Mouse (Mus musculus) heart, embryonic 10.5 days (tissue): ENCODE measurements around the gene Prkcsh. TPM values are rescaled to one million over a fixed set of nuclear protein-coding genes. Genes with fewer than 3 reads are reported as not detected.
A peak's percentile ranks its signal among the peaks of the same experiment; 100 is the strongest.

Source experiments
- DNase-seq: peaks from one replicate; pipeline ENCODE4 v3.0.0-alpha.2; 2017; ENCODE audit warnings: low spot score
- H3K27ac ChIP-seq: fragments of 300-500 bp; sonication (generic); 2 replicates; pipeline ENCODE4 v1.5.1; 2016; ENCODE audit warnings: mild to moderate bottlenecking
- H3K27me3 ChIP-seq: fragments of 300-500 bp; sonication (generic); 2 replicates; pipeline ENCODE4 v1.6.1; 2016; ENCODE audit warnings: mild to moderate bottlenecking; ENCODE audit not compliant: poor library complexity, insufficient read depth, severe bottlenecking
- H3K36me3 ChIP-seq: fragments of 300-500 bp; sonication (generic); 2 replicates; pipeline ENCODE4 v1.6.1; 2016; ENCODE audit warnings: mild to moderate bottlenecking, moderate library complexity
- H3K4me1 ChIP-seq: fragments of 300-500 bp; sonication (generic); 2 replicates; pipeline ENCODE4 v1.6.1; 2016; ENCODE audit warnings: mild to moderate bottlenecking
- H3K4me3 ChIP-seq: fragments of 300-500 bp; sonication (generic); 2 replicates; pipeline ENCODE4 v1.5.1; 2016; ENCODE audit warnings: mild to moderate bottlenecking, moderate library complexity
- H3K9me3 ChIP-seq: fragments of 300-500 bp; sonication (generic); 2 replicates; pipeline ENCODE4 v1.6.1; 2016; ENCODE audit warnings: mild to moderate bottlenecking, moderate library complexity
- WGBS: fragments of 180-500 bp; shearing (Covaris S2); methylation state at CpG from one replicate; pipeline ENCODE4 v1.1.7; 2016; 5-methylcytosine and 5-hydroxymethylcytosine counted together
- polyA plus RNA-seq: library from polyadenylated mRNA; unstranded; fragments of >200 nt; fragmentation: Nextera tagmentation; extraction: Ambion mirVana; gene quantifications from 2 replicates; pipeline ENCODE4 v1.2.1, GENCODE M21; 2016

Gene Prkcsh
- polyA plus RNA-seq, 1 experiment from 2014 or later: 106 TPM

DNA sequence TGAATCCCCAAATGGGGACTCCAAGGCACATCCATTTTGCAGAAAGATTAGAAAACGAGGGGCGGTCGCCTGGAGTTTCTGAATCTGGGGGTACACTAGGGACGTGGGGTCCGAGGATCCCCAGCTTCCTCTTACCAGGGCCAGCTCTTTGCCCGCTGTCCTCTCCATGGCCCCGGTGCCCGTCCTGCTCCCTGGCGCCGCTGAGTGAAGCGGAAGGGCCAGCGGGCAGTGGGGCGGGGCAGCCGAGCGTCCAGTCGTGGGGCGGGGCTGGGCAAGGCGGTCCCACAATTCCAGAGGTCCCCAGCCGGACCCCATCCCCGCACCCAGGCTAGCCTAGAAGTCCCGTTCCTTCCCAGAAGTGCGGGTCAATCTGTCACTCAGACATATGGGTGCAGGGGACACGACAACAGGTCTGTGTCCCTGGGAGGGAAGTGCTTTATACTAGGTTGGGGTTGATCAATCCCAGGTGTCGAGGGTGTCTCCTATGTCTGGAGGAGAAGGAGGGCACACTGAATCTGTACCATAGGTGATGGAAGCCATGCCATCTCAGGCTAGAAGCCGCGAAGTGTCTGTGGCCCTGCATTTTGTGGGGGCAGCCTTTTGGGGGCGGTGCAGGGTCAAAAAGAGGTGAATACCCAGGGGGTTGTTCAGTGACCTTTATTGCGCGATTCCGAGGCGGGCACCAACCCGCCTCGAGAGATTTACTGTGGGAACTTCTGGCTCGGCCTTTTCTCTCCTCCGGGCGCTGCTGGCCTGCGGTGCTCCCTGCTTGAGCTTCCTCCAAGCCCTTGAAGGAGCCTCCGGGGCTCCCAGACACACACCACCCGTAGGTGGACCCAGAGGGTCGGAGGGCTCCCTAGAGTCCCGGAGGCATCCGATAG is 13.1 kb upstream of the Prkcsh start, which contains the start of gene Rgl3:
TSS of gene Rgl3 (minus strand) at position 217 of the 881 bp plus-strand sequence.
- DNase-seq: no peak
- H3K4me1 ChIP-seq: peaks cover 24% of the 10 kb centered on the region
- 2% methylated on average over 42 of the region's 42 CpGs for WGBS
- H3K36me3 ChIP-seq: no peaks in the 10 kb centered on the region
- peaks cover 99% of the 10 kb centered on the region for H3K27me3 ChIP-seq
- peak within 1 kb of the TSS; percentile 64 for H3K4me3 ChIP-seq
- no peaks in the 10 kb centered on the region for H3K9me3 ChIP-seq
- H3K27ac ChIP-seq: no peak within 1 kb of the TSS; the same call in 1 of the 2 replicates

DNA sequence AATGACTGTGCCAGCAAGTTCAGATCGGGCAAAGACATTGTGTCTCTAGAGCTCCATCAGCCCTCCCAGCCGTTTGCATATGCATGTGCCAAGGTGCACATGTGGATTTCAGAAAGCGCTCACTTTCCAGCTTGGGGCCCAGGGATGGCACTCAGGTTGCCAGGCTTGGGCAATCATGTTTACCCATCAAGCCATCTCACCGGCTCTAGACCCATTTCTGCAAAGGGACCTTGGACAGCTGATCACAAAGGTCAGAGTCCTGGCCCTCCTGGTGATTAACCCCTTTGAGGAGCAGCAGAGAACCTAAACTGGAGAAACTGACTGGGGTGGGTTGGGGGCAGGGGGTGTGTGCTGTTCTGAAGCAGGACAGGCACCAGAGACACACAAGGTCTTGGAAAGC is 10.4 kb upstream of the Prkcsh start:
- H3K9me3 ChIP-seq: no peaks in the 10 kb centered on the region
- H3K4me3 ChIP-seq: no peak overlapping the region
- WGBS: 79% methylated on average over 4 of the region's 4 CpGs
- H3K4me1 ChIP-seq: peaks cover 24% of the 10 kb centered on the region
- no peaks in the 10 kb centered on the region for H3K36me3 ChIP-seq
- DNase-seq: no peak
- H3K27me3 ChIP-seq: peaks cover 80% of the 10 kb centered on the region
- no peak overlapping the region for H3K27ac ChIP-seq

- 80% methylated on average over 3 of the region's 3 CpGs for WGBS
- Histone ChIP-seq H3K9me3 (no peaks in the 10 kb centered on the region), H3K27ac (no peak overlapping the region), H3K4me3 (no peak overlapping the region), H3K27me3 (peaks cover 47% of the 10 kb centered on the region), H3K36me3 (no peaks in the 10 kb centered on the region), H3K4me1 (no peaks in the 10 kb centered on the region)
- no peak for DNase-seq
These were observed 6.3 kb upstream of the Prkcsh start for GRCm38 (mm10) chr9:21996178-21996867.

- no peak for DNase-seq
- Histone ChIP-seq H3K4me1 (peaks cover 24% of the 10 kb centered on the region), H3K27me3 (peaks cover 8% of the 10 kb centered on the region; the same call in 1 of the 2 replicates), H3K36me3 (peaks cover 14% of the 10 kb centered on the region), H3K9me3 (no peaks in the 10 kb centered on the region), H3K4me3 (no peak overlapping the region), H3K27ac (no peak overlapping the region)
- 83% methylated on average over 6 of the region's 6 CpGs for WGBS
These were observed 2.3 kb upstream of the Prkcsh start for GRCm38 (mm10) chr9:22000296-22000695.

DNA sequence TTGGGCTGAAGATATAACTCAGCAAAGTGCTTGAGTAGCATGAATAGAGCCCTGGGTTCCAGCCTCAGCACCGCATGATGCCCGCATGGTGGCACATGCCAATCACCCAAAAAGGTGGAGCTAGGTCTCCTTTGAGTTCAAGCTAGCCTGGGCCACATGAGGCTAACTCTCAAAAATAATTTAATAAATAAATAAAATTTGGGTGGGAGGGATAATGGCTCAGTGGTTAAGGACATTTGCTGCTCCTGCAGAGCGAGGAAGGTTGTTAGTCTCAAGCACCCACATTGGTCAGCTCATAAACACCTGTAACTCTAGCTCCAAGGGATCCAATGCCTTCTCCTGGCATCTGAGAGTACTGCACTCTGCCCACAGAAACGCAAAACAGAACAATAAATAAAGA is 973 bp upstream of the Prkcsh start:
- Histone ChIP-seq H3K27ac (no peak overlapping the region), H3K4me1 (peaks cover 24% of the 10 kb centered on the region), H3K27me3 (peaks cover 8% of the 10 kb centered on the region; the same call in 1 of the 2 replicates), H3K36me3 (peaks cover 27% of the 10 kb centered on the region), H3K4me3 (no peak overlapping the region), H3K9me3 (no peaks in the 10 kb centered on the region)
- WGBS: 89% methylated on average over 4 of the region's 4 CpGs
- no peak for DNase-seq

- peak overlapping the region; percentile 87 for H3K27ac ChIP-seq
- peak overlapping the region; percentile 83 for H3K4me3 ChIP-seq
- DNase-seq: peak; percentile 83
- peaks cover 43% of the 10 kb centered on the region for H3K36me3 ChIP-seq
- no peaks in the 10 kb centered on the region for H3K9me3 ChIP-seq
- peaks cover 2% of the 10 kb centered on the region; the same call in 1 of the 2 replicates for H3K27me3 ChIP-seq
- WGBS: under 1% methylated on average over 18 of the region's 18 CpGs
- H3K4me1 ChIP-seq: peaks cover 24% of the 10 kb centered on the region
These were observed 553 bp downstream of the Prkcsh start for GRCm38 (mm10) chr9:22003163-22003554.

DNA sequence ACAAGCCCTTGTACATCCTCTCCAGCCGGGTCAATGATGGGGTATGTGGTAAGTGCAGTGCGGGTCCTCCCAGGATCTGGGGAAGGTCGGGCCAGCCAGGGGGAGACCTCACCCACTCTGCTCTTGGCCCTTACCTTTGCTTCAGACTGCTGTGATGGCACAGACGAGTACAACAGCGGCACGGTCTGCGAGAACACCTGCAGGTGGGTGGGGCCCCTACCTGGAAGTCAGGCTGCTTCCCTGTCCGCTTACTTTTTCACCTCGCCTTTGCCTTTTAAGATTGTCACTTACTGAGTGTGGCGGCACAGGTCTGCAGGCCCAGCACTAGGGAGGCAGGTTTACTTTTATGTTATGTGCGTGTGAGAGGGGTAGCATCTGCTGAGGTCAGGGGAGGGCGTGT is 1.9 kb downstream of the Prkcsh start:
- Histone ChIP-seq H3K27me3 (no peaks in the 10 kb centered on the region), H3K4me1 (peaks cover 24% of the 10 kb centered on the region), H3K36me3 (peaks cover 57% of the 10 kb centered on the region), H3K4me3 (peak overlapping the region; percentile 83; the same call in 1 of the 2 replicates), H3K9me3 (no peaks in the 10 kb centered on the region), H3K27ac (no peak overlapping the region; the same call in 1 of the 2 replicates)
- DNase-seq: no peak
- WGBS: 92% methylated on average over 12 of the region's 12 CpGs

DNA sequence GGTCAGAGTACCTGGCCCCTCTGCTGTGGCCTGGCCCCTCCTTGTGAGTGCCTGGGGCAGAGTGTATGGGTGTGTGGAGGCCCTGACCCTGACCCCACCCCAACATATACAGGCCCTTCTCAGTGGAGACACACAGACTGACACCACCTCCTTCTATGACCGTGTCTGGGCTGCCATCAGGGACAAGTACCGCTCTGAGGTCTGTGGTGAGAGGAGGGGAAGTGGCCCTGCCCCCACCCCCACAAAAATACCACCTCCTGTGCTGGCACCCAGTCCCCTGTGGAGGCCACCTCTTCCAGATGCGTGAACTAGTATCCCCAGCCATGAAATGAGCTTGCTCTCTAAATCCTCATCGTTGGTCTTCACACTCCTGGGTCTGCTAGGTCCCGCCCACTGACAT is 8.4 kb downstream of the Prkcsh start:
- no peaks in the 10 kb centered on the region for H3K27me3 ChIP-seq
- no peak for DNase-seq
- 83% methylated on average over 5 of the region's 5 CpGs for WGBS
- no peak overlapping the region for H3K27ac ChIP-seq
- no peaks in the 10 kb centered on the region for H3K4me1 ChIP-seq
- no peak overlapping the region for H3K4me3 ChIP-seq
- H3K36me3 ChIP-seq: peaks cover 86% of the 10 kb centered on the region
- H3K9me3 ChIP-seq: no peaks in the 10 kb centered on the region

GRCm38 (mm10) chr9:22012731-22013130 is 10.1 kb downstream of the Prkcsh start:
- Histone ChIP-seq H3K36me3 (peaks cover 69% of the 10 kb centered on the region), H3K9me3 (no peaks in the 10 kb centered on the region), H3K4me1 (no peaks in the 10 kb centered on the region), H3K27me3 (no peaks in the 10 kb centered on the region), H3K4me3 (no peak overlapping the region), H3K27ac (no peak overlapping the region)
- no peak for DNase-seq
- 93% methylated on average over 13 of the region's 13 CpGs for WGBS

DNA sequence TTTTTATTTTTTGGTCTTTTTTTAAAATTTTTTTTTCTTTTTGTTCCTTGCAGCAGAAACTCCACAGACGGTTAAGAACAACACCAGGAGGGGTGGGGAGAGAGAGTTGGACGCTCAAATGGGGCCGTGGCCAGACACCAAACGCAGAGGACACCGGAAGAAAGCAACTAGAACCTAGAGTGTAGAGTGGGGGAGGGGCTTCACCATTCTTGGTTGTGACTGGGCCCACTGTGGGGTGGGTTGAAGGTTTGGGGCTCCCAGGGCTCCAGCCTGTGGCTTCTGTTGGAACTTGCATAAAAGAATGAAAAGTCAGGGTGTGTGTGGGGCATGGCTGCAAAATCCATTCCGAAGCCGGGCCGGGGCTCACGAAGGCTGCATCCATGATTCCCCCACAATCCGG is 13.6 kb downstream of the Prkcsh start:
- Histone ChIP-seq H3K36me3 (peaks cover 34% of the 10 kb centered on the region), H3K4me3 (no peak overlapping the region), H3K4me1 (no peaks in the 10 kb centered on the region), H3K9me3 (no peaks in the 10 kb centered on the region), H3K27me3 (no peaks in the 10 kb centered on the region), H3K27ac (no peak overlapping the region)
- 72% methylated on average over 10 of the region's 10 CpGs for WGBS
- DNase-seq: no peak

GRCm38 (mm10) chr9:22017208-22017825 is 14.7 kb downstream of the Prkcsh start:
- H3K9me3 ChIP-seq: no peaks in the 10 kb centered on the region
- 67% methylated on average over 7 of the region's 7 CpGs for WGBS
- H3K27ac ChIP-seq: no peak overlapping the region
- H3K27me3 ChIP-seq: no peaks in the 10 kb centered on the region
- H3K4me1 ChIP-seq: no peaks in the 10 kb centered on the region
- DNase-seq: no peak
- peaks cover 23% of the 10 kb centered on the region for H3K36me3 ChIP-seq
- no peak overlapping the region for H3K4me3 ChIP-seq

DNA sequence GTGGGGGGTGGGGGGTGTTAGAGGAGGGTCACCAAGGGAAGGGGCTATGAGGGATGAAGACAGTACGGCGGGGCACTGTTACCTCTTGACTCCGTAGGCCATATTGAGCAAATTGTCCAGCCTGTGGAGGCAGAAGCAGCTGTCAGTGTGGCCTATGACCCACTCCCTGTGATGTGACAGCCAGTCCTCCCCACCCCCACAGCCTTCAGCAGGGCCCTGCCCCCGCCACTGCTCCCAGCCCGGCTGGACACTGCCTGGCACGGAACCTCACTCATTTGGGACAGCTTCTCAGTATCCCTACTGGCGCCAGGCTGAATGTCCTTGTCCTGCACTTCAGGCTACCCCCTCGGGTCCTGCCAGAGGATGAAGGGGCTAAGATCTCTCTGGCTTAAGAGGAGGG is 22.0 kb downstream of the Prkcsh start:
- WGBS: 59% methylated on average over 8 of the region's 8 CpGs
- Histone ChIP-seq H3K27ac (no peak overlapping the region), H3K4me3 (no peak overlapping the region), H3K27me3 (peaks cover 9% of the 10 kb centered on the region; the same call in 1 of the 2 replicates), H3K4me1 (peaks cover 15% of the 10 kb centered on the region; the same call in 1 of the 2 replicates), H3K36me3 (no peaks in the 10 kb centered on the region), H3K9me3 (no peaks in the 10 kb centered on the region)
- DNase-seq: no peak

DNA sequence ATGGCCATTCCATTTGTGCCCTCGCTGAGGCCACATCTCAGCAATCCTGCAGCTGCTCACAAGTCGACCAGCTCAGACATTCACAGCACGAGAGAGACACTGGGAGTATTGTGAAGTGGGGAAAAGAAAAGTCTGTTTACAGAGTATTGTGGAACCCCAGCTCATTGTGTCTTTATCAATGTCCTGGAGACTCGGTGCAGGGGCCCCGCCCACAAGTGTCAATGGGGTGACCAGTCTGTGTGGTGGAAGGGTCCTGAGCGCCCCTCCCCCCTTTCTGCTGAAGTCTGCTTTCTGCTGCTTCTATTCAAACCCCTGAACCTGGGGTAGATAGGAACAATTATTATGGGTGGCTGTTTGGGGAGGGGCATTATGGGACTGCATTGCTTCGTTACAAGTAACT is 25.9 kb downstream of the Prkcsh start:
- no peak for DNase-seq
- WGBS: 47% methylated on average over 7 of the region's 7 CpGs
- H3K4me3 ChIP-seq: no peak overlapping the region

More for the DNA sequence above, 25.9 kb downstream of the Prkcsh start:
- Histone ChIP-seq H3K27me3 (peaks cover 13% of the 10 kb centered on the region), H3K27ac (no peak overlapping the region), H3K36me3 (no peaks in the 10 kb centered on the region), H3K9me3 (no peaks in the 10 kb centered on the region), H3K4me1 (peaks cover 15% of the 10 kb centered on the region; the same call in 1 of the 2 replicates)
